Comparison of ENCODE assay signal across 23 mouse cellular contexts in genomic region chr1:98522977-98523376, GRCm38 (mm10).
DNase-seq lines count a peak whose midpoint lies in the region; ATAC-seq and TF ChIP-seq lines count a peak whose summit lies in the region.
"Had no signal": no experiment of that assay in that cellular context is flagged by ENCODE, and none has a peak within 500 bp of the region (broad histone marks: within the 10 kb centered on the region; RNA-seq: fewer than 3 reads in every experiment).

No protein-coding gene starts in this region.

- WGBS in hindbrain, embryonic 11.5 days, result 86% methylated on average over 2 of the region's 2 CpGs
- 79% methylated on average over 2 of the region's 2 CpGs for WGBS in hindbrain, embryonic 12.5 days
- 89% methylated on average over 2 of the region's 2 CpGs for WGBS in midbrain, postnatal 0 days
- 83% methylated on average over 2 of the region's 2 CpGs for WGBS in midbrain, embryonic 15.5 days

- H3K27me3 ChIP-seq in hindbrain, embryonic 11.5 days (ENCODE audit: control insufficient read depth, insufficient read depth, low read length), result no peaks in the 10 kb centered on the region
- no peaks in the 10 kb centered on the region for H3K27me3 ChIP-seq in hindbrain, embryonic 12.5 days
- no peaks in the 10 kb centered on the region for H3K27me3 ChIP-seq in midbrain, postnatal 0 days (ENCODE audit: insufficient read depth, low read length)
- no peaks in the 10 kb centered on the region for H3K27me3 ChIP-seq in midbrain, embryonic 15.5 days (replicated peaks)
- H3K27me3 ChIP-seq: embryonic facial prominence, embryonic 12.5 days; intestine, embryonic 15.5 days; kidney, embryonic 15.5 days; limb, embryonic 12.5 days; neural tube, embryonic 13.5 days; Patski had no signal

- peak; percentile 1 for DNase-seq in embryo, embryonic 10.5 days (ENCODE audit: low spot score)
- no peak for DNase-seq in embryo, embryonic 9.5 days (ENCODE audit: extremely low spot score)
- peak; percentile 2 for DNase-seq in hindbrain, embryonic 11.5 days (ENCODE audit: low spot score)
- peak; percentile 0 for DNase-seq in midbrain, postnatal 0 days (ENCODE audit: low spot score)
- peak; percentile 12 for DNase-seq in brain, embryonic 14.5 days (ENCODE audit: low read depth)
- no peak for DNase-seq in urinary bladder, postnatal 36 days (ENCODE audit: low spot score in 2 of 2)
- DNase-seq: adrenal gland, adult 2 months; cerebellum, adult 2 months; liver, postnatal 0 days had no signal

- H3K27ac ChIP-seq in hindbrain, embryonic 11.5 days (ENCODE audit: low read depth, low read length), result no peak overlapping the region
- H3K27ac ChIP-seq in hindbrain, embryonic 12.5 days, result no peak overlapping the region
- H3K27ac ChIP-seq in midbrain, postnatal 0 days (ENCODE audit: low read depth, low read length), result no peak overlapping the region
- H3K27ac ChIP-seq in midbrain, embryonic 15.5 days, result no peak overlapping the region
- H3K27ac ChIP-seq: embryonic facial prominence, embryonic 12.5 days; hindbrain, embryonic 14.5 days; intestine, embryonic 15.5 days; kidney, embryonic 15.5 days; limb, embryonic 12.5 days; midbrain, embryonic 10.5 days; neural tube, embryonic 13.5 days had no signal

- ATAC-seq in hindbrain, embryonic 11.5 days (ENCODE audit: low FRiP score), result no peak
- no peak for ATAC-seq in hindbrain, embryonic 12.5 days (ENCODE audit: low FRiP score)
- no peak; the same call in 1 of the 2 replicates for ATAC-seq in midbrain, postnatal 0 days (ENCODE audit: low FRiP score)
- no peak; the same call in 1 of the 2 replicates for ATAC-seq in midbrain, embryonic 15.5 days (replicated peaks)
- ATAC-seq: CD4-positive, CD25-positive, alpha-beta regulatory T cell, adult 4 months; intestine, embryonic 15.5 days; liver, postnatal 0 days; lung, postnatal 0 days; Patski had no signal

- no peaks in the 10 kb centered on the region for H3K4me1 ChIP-seq in hindbrain, embryonic 11.5 days (replicated peaks; ENCODE audit: control insufficient read depth, insufficient read depth, low read length)
- H3K4me1 ChIP-seq in hindbrain, embryonic 12.5 days, result no peaks in the 10 kb centered on the region
- no peaks in the 10 kb centered on the region for H3K4me1 ChIP-seq in midbrain, postnatal 0 days (ENCODE audit: insufficient read depth, low read length)
- H3K4me1 ChIP-seq in midbrain, embryonic 15.5 days, result no peaks in the 10 kb centered on the region
- H3K4me1 ChIP-seq: embryonic facial prominence, embryonic 12.5 days; intestine, embryonic 15.5 days; kidney, embryonic 15.5 days; limb, embryonic 12.5 days; midbrain, embryonic 10.5 days; neural tube, embryonic 13.5 days had no signal

- TF ChIP-seq POLR2A in brain, embryonic 14.5 days (IDR thresholded peaks at IDR 0.05; ENCODE audit: borderline replicate concordance, extremely low read depth, insufficient read depth, insufficient read length, poor library complexity, severe bottlenecking), result no peak

- no peak overlapping the region for H3K4me3 ChIP-seq in hindbrain, embryonic 11.5 days (ENCODE audit: low read depth, low read length)
- no peak overlapping the region for H3K4me3 ChIP-seq in hindbrain, embryonic 12.5 days
- H3K4me3 ChIP-seq in midbrain, postnatal 0 days (ENCODE audit: low read depth, low read length), result no peak overlapping the region
- no peak overlapping the region for H3K4me3 ChIP-seq in midbrain, embryonic 15.5 days
- H3K4me3 ChIP-seq: embryonic facial prominence, embryonic 12.5 days; intestine, embryonic 15.5 days; kidney, embryonic 15.5 days; limb, embryonic 12.5 days; midbrain, embryonic 10.5 days; myocyte; neural tube, embryonic 13.5 days had no signal

- no peaks in the 10 kb centered on the region for H3K36me3 ChIP-seq in hindbrain, embryonic 11.5 days (ENCODE audit: control insufficient read depth, insufficient read depth, low read length)
- H3K36me3 ChIP-seq in hindbrain, embryonic 12.5 days, result no peaks in the 10 kb centered on the region
- no peaks in the 10 kb centered on the region for H3K36me3 ChIP-seq in midbrain, postnatal 0 days (ENCODE audit: insufficient read depth, low read length)
- no peaks in the 10 kb centered on the region for H3K36me3 ChIP-seq in midbrain, embryonic 15.5 days (replicated peaks)
- H3K36me3 ChIP-seq: embryonic facial prominence, embryonic 12.5 days; intestine, embryonic 15.5 days; kidney, embryonic 15.5 days; limb, embryonic 12.5 days; midbrain, embryonic 10.5 days; neural tube, embryonic 13.5 days had no signal

- TF ChIP-seq CTCF in midbrain, postnatal 0 days (IDR thresholded peaks at IDR 0.05), result peak; percentile 26
- peak; percentile 7; the same call in 1 of the 2 replicates for TF ChIP-seq CTCF in brain, embryonic 14.5 days (IDR thresholded peaks at IDR 0.05; ENCODE audit: borderline replicate concordance, extremely low read depth, insufficient read depth, insufficient read length)

- H3K4me2 ChIP-seq in hindbrain, embryonic 11.5 days (replicated peaks; ENCODE audit: low read depth, low read length), result no peak overlapping the region
- no peak overlapping the region for H3K4me2 ChIP-seq in hindbrain, embryonic 12.5 days (replicated peaks)
- no peak overlapping the region for H3K4me2 ChIP-seq in midbrain, postnatal 0 days (ENCODE audit: low read depth, low read length, poor library complexity, severe bottlenecking)
- no peak overlapping the region for H3K4me2 ChIP-seq in midbrain, embryonic 15.5 days
- H3K4me2 ChIP-seq: embryonic facial prominence, embryonic 12.5 days; hindbrain, embryonic 14.5 days; intestine, embryonic 15.5 days; kidney, embryonic 15.5 days; limb, embryonic 12.5 days; liver, embryonic 11.5 days; neural tube, embryonic 13.5 days had no signal

- no peaks in the 10 kb centered on the region for H3K9me3 ChIP-seq in hindbrain, embryonic 11.5 days (ENCODE audit: control insufficient read depth, low read length)
- no peaks in the 10 kb centered on the region for H3K9me3 ChIP-seq in hindbrain, embryonic 12.5 days (replicated peaks)
- H3K9me3 ChIP-seq in midbrain, postnatal 0 days (ENCODE audit: low read length), result no peaks in the 10 kb centered on the region
- H3K9me3 ChIP-seq in midbrain, embryonic 15.5 days, result no peaks in the 10 kb centered on the region
- H3K9me3 ChIP-seq: embryonic facial prominence, embryonic 12.5 days; intestine, embryonic 15.5 days; kidney, embryonic 15.5 days; limb, embryonic 12.5 days; midbrain, embryonic 10.5 days; neural tube, embryonic 13.5 days had no signal

- H3K9ac ChIP-seq in hindbrain, embryonic 11.5 days (ENCODE audit: low read depth, low read length), result no peak overlapping the region
- H3K9ac ChIP-seq in hindbrain, embryonic 12.5 days, result no peak overlapping the region
- no peak overlapping the region for H3K9ac ChIP-seq in midbrain, postnatal 0 days (replicated peaks; ENCODE audit: low read length, poor library complexity, severe bottlenecking)
- no peak overlapping the region for H3K9ac ChIP-seq in midbrain, embryonic 15.5 days
- H3K9ac ChIP-seq: embryonic facial prominence, embryonic 12.5 days; hindbrain, embryonic 14.5 days; intestine, embryonic 15.5 days; kidney, embryonic 15.5 days; limb, embryonic 12.5 days; liver, postnatal 0 days; neural tube, embryonic 13.5 days had no signal

Comparison
In these comparisons a context has a peak if more than half of its experiments do, and no peak if none do; other contexts are left out.
1. DNase-seq: peak in embryo, embryonic 10.5 days (single experiment), hindbrain, embryonic 11.5 days (single experiment), midbrain, postnatal 0 days (single experiment) and brain, embryonic 14.5 days (single experiment); none in embryo, embryonic 9.5 days (single experiment) and urinary bladder, postnatal 36 days (0 of 2).